Mouse (Mus musculus) myocyte (in vitro differentiated cells): ENCODE measurements around the gene Lim2.

Experiments
- CEBPB ChIP-seq: IDR thresholded peaks from 2 replicates; pipeline ENCODE4 v1.6.1; 2011; ENCODE audit warnings: mild to moderate bottlenecking, moderate library complexity; ENCODE audit not compliant: poor library complexity, insufficient read depth, severe bottlenecking
- E2F4 ChIP-seq: IDR thresholded peaks from one replicate; pipeline ENCODE4 v1.6.1; 2011; ENCODE audit warnings: mild to moderate bottlenecking, control low read depth, moderate library complexity; ENCODE audit not compliant: insufficient read depth
- MAX ChIP-seq: IDR thresholded peaks from one replicate; pipeline ENCODE4 v1.6.1; 2011; ENCODE audit warnings: low read depth, mild to moderate bottlenecking, control low read depth
- MYOD1 ChIP-seq, 3 experiments: IDR thresholded peaks; one replicate each; pipeline ENCODE4 v1.6.1; 2011; ENCODE audit warnings: control low read depth in 2 of 3, low read depth in 2 of 3, mild to moderate bottlenecking in 2 of 3, moderate library complexity in 1 of 3; ENCODE audit not compliant: insufficient read length in 2 of 3, control insufficient read depth in 1 of 3
- POLR2A ChIP-seq: IDR thresholded peaks from one replicate; pipeline ENCODE4 v1.6.1; 2011; ENCODE audit warnings: low read depth, mild to moderate bottlenecking, control low read depth, moderate library complexity; ENCODE audit not compliant: insufficient read length
- POLR2AphosphoS2 ChIP-seq: IDR thresholded peaks from one replicate; pipeline ENCODE4 v1.6.1; 2011; ENCODE audit warnings: low read depth, control low read depth; ENCODE audit not compliant: insufficient read length
- USF1 ChIP-seq: IDR thresholded peaks from one replicate; pipeline ENCODE4 v1.6.1; 2011; ENCODE audit warnings: low read depth, mild to moderate bottlenecking, control low read depth, moderate library complexity

GRCm38 (mm10) chr7:43392349-43393121 is 34.9 kb upstream of the Lim2 start:
- TF ChIP-seq MAX (no peak), POLR2A (no peak), E2F4 (no peak), USF1 (no peak), POLR2AphosphoS2 (no peak), CEBPB (no peak), MYOD1 (IDR thresholded peaks at IDR 0.05; ENCODE audit: control insufficient read depth in 1 of 3, insufficient read length in 2 of 3, low read depth in 2 of 3) (no peak)
